Mouse (Mus musculus) frontal cortex, postnatal 14 days (tissue): ENCODE data around the gene Gabrr2.

Source experiments
- DNase-seq, 2 experiments: peaks; one replicate each; pipeline ENCODE4 v3.0.0; 2022; ENCODE audit warnings: low spot score in 2 of 2

Gabrr2 gene

GRCm38 (mm10) chr4:33062981-33063380, at the start of gene Gabrr2:
Gene Gabrr2 (plus strand): TSS chr4:33062999.
- no peak for DNase-seq

GRCm38 (mm10) chr4:33018361-33018999, 44.3 kb upstream of the Gabrr2 start:
- DNase-seq, result peak; percentile 61 to 85

GRCm38 (mm10) chr4:33024420-33024819, 38.4 kb upstream of the Gabrr2 start:
- no peak for DNase-seq

- no peak for DNase-seq
Measured at GRCm38 (mm10) chr4:33029104-33029503, 33.7 kb upstream of the Gabrr2 start.

GRCm38 (mm10) chr4:33030264-33031194, 32.3 kb upstream of the Gabrr2 start:
- DNase-seq, result no peak

- peak; percentile 75 to 79 for DNase-seq
Measured at GRCm38 (mm10) chr4:33031195-33031960, 31.4 kb upstream of the Gabrr2 start, which contains the start of gene Ube2j1. Gene Ube2j1 (plus strand): TSS chr4:33031416.

GRCm38 (mm10) chr4:33032045-33032444, 30.8 kb upstream of the Gabrr2 start:
- DNase-seq, result no peak

GRCm38 (mm10) chr4:33033515-33033914, 29.3 kb upstream of the Gabrr2 start:
- no peak for DNase-seq

- DNase-seq, result no peak
Measured at GRCm38 (mm10) chr4:33039826-33040225, 23.0 kb upstream of the Gabrr2 start.

GRCm38 (mm10) chr4:33049601-33050000, 13.2 kb upstream of the Gabrr2 start:
- DNase-seq, result no peak

- DNase-seq, result no peak
Measured at GRCm38 (mm10) chr4:33052055-33052454, 10.7 kb upstream of the Gabrr2 start.

- DNase-seq, result no peak
Measured at GRCm38 (mm10) chr4:33052650-33053049, 10.1 kb upstream of the Gabrr2 start.

GRCm38 (mm10) chr4:33054426-33054825, 8.4 kb upstream of the Gabrr2 start:
- no peak for DNase-seq

- DNase-seq, result no peak
Measured at GRCm38 (mm10) chr4:33056317-33056716, 6.5 kb upstream of the Gabrr2 start.

- no peak for DNase-seq
Measured at GRCm38 (mm10) chr4:33057890-33058687, 4.7 kb upstream of the Gabrr2 start.

GRCm38 (mm10) chr4:33061158-33061557, 1.6 kb upstream of the Gabrr2 start:
- DNase-seq, result no peak

GRCm38 (mm10) chr4:33064986-33065385, 2.2 kb downstream of the Gabrr2 start:
- DNase-seq, result no peak

GRCm38 (mm10) chr4:33066223-33066960, 3.6 kb downstream of the Gabrr2 start:
- DNase-seq, result no peak

GRCm38 (mm10) chr4:33067331-33067730, 4.5 kb downstream of the Gabrr2 start:
- DNase-seq, result no peak

- no peak for DNase-seq
Measured at GRCm38 (mm10) chr4:33067826-33068225, 5.0 kb downstream of the Gabrr2 start.

GRCm38 (mm10) chr4:33068894-33069293, 6.1 kb downstream of the Gabrr2 start:
- DNase-seq, result no peak
